Mouse (Mus musculus): ENCODE data around the gene Dzank1.

GRCm38 (mm10) chr2:144464182-144464581 is 63.0 kb downstream of the Dzank1 start:
- TF ChIP-seq CTCF (IDR thresholded peaks at IDR 0.05) (no peak), EP300 (IDR thresholded peaks at IDR 0.05) (no peak)
